Mouse (Mus musculus) forebrain, embryonic 11.5 days (tissue): ENCODE data around the gene Rnf8. TPM values are rescaled to one million over a fixed set of nuclear protein-coding genes. Genes with fewer than 3 reads are reported as not detected.

Experiments used
- ATAC-seq: fragments of 200-750 bp; cut with Nextera tagmentation; replicated peaks from 2 replicates; pipeline ENCODE4 v1.8.0; 2017; ENCODE audit warnings: moderate TSS enrichment; ENCODE audit not compliant: low FRiP score
- DNase-seq: peaks from one replicate; pipeline ENCODE4 v3.0.0-alpha.2; 2017; ENCODE audit warnings: low spot score
- H3K27ac ChIP-seq: fragments of 300-500 bp; sonication (generic); 2 replicates; pipeline ENCODE4 v1.5.1; 2014; ENCODE audit warnings: low read depth, low read length
- H3K27me3 ChIP-seq: fragments of 300-500 bp; sonication (generic); 2 replicates; pipeline ENCODE4 v1.6.1; 2014; ENCODE audit warnings: mild to moderate bottlenecking, low read length, mixed read lengths; ENCODE audit not compliant: control insufficient read depth, insufficient read depth
- H3K36me3 ChIP-seq: fragments of 300-500 bp; sonication (generic); 2 replicates; pipeline ENCODE4 v1.6.1; 2014; ENCODE audit warnings: mild to moderate bottlenecking, low read length, moderate library complexity, mixed read lengths; ENCODE audit not compliant: control insufficient read depth, insufficient read depth
- H3K4me1 ChIP-seq: fragments of 300-500 bp; sonication (generic); replicated peaks from 2 replicates; pipeline ENCODE4 v1.6.1; 2014; ENCODE audit warnings: low read length, mixed read lengths; ENCODE audit not compliant: control insufficient read depth, insufficient read depth
- H3K4me2 ChIP-seq: fragments of 300-500 bp; sonication (generic); 2 replicates; pipeline ENCODE4 v1.6.1; 2014; ENCODE audit warnings: low read depth, mild to moderate bottlenecking, low read length, moderate library complexity, mixed read lengths; ENCODE audit not compliant: severe bottlenecking
- H3K4me3 ChIP-seq: fragments of 300-500 bp; sonication (generic); 2 replicates; pipeline ENCODE4 v1.5.1; 2014; ENCODE audit warnings: low read depth, low read length
- H3K9ac ChIP-seq: fragments of 300-500 bp; sonication (generic); 2 replicates; pipeline ENCODE4 v1.6.1; 2014; ENCODE audit warnings: low read length
- H3K9me3 ChIP-seq: fragments of 300-500 bp; sonication (generic); 2 replicates; pipeline ENCODE4 v1.6.1; 2016; ENCODE audit warnings: low read length, mixed read lengths; ENCODE audit not compliant: control insufficient read depth
- WGBS: fragments of 180-500 bp; shearing (Covaris S2); extraction: QIAGEN DNeasy Blood & Tissue Kit; methylation state at CpG from one replicate; pipeline ENCODE4 v1.1.7; 2014; 5-methylcytosine and 5-hydroxymethylcytosine counted together
- microRNA-seq: library from miRNA; unstranded; fragments of <30 nt; microRNA quantifications from one replicate; pipeline ENCODE4, GENCODE M21; 2016; ENCODE audit not compliant: insufficient number of aligned reads
- polyA plus RNA-seq: library from polyadenylated mRNA; unstranded; fragments of >200 nt; fragmentation: Nextera tagmentation; extraction: Ambion mirVana; gene quantifications from 2 replicates; pipeline ENCODE4 v1.2.1, GENCODE M21; 2014

The Rnf8 gene
- polyA plus RNA-seq, 1 experiment from 2014 or later, result 112 TPM

DNA sequence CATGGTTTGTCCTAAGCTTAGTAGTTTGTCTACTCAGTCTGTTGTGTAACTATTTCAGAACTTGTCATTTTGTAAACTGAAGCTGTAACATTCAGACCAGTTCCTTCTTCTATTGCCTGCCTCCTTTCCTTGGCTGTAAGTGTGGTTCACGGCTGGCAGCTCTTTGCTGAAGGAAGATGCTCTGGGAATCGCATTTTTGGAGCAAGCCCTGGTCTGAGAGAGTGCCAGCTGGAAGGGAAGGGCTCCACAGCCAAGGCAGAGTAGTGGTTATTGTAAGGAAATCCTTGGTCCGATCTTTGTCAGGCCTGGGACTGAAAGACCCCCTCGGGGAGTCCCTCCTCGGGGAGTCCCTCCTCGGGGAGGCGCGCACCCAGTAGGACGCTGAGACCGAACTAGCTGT lies 74.0 kb downstream of the Rnf8 start:
- Histone ChIP-seq H3K9ac (no peak overlapping the region), H3K4me1 (no peaks in the 10 kb centered on the region), H3K4me3 (no peak overlapping the region), H3K27ac (no peak overlapping the region), H3K9me3 (no peaks in the 10 kb centered on the region), H3K36me3 (peaks cover 8% of the 10 kb centered on the region), H3K27me3 (no peaks in the 10 kb centered on the region), H3K4me2 (no peak overlapping the region)
- DNase-seq, result no peak
- ATAC-seq, result no peak
- WGBS, result 95% methylated on average over 10 of the region's 10 CpGs

DNA sequence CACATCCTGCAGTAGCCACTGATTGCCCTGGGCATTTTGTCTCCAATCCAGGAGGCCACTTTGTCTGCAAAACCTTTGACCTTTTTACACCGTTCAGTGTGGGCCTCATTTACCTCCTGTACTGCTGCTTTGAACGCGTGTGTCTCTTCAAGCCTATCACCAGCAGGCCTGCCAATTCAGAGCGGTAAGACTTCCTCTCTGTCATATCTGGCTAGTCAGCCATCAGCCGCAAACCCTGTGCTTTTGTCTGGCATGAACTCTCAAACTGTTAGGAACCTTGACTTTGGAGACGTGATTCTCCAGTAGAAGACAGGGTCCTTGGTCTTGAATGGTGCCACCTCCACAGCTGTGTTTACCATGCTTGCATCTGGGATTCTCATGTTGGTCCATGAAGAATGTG lies 75.7 kb downstream of the Rnf8 start:
- Histone ChIP-seq H3K4me2 (no peak overlapping the region), H3K9ac (no peak overlapping the region), H3K4me1 (no peaks in the 10 kb centered on the region), H3K27ac (no peak overlapping the region), H3K36me3 (peaks cover 12% of the 10 kb centered on the region), H3K27me3 (no peaks in the 10 kb centered on the region), H3K9me3 (no peaks in the 10 kb centered on the region), H3K4me3 (no peak overlapping the region)
- ATAC-seq (no peak), DNase-seq (no peak)
- WGBS, result 83% methylated on average over 6 of the region's 6 CpGs

DNA sequence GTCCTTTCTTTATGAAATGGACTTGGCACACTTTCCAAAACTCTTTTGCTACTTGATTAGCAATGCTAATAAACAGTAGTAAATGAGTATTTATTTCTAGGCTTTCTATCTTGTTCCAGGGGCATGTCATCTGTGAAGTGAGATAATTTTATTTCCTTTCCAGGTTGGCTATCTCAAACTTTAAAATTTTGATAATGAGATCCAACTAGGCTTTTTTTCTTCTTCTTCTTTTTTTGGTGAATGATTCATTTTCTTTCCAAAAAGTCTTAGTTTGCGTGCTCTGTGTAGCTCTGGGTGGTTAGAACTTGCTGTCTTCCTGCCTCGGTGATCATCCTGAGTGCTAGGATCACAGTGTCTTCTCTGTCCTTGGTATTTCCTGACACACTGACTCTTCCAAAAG lies 78.2 kb downstream of the Rnf8 start:
- H3K9me3 ChIP-seq, result no peaks in the 10 kb centered on the region
- H3K27ac ChIP-seq, result no peak overlapping the region
- DNase-seq, result no peak
- H3K4me3 ChIP-seq, result no peak overlapping the region
- WGBS, result 89% methylated on average over 2 of the region's 2 CpGs
- ATAC-seq, result no peak
- no peaks in the 10 kb centered on the region for H3K4me1 ChIP-seq
- H3K27me3 ChIP-seq, result no peaks in the 10 kb centered on the region
- no peak overlapping the region for H3K4me2 ChIP-seq
- H3K36me3 ChIP-seq, result peaks cover 12% of the 10 kb centered on the region
- H3K9ac ChIP-seq, result no peak overlapping the region

DNA sequence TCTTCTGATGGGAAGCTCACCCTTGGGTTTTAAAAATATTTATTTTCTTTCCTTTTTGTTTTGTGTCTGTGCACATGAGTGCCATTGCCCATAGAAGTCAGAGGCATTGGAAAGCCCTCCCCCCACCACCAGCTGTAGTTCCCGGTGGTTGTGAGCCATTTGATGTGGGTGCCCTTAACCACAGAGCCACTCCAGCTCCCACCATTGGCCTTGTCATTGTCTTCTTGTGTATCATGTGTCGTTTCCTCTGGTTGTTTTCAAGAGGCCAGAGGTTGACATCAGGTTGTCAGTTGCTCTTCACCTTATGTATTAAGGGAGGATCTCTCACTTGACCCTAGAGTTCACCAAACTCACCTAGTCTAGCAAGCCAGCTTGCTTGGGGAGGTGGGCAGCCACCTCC lies 79.0 kb downstream of the Rnf8 start:
- Histone ChIP-seq H3K4me1 (no peaks in the 10 kb centered on the region), H3K27me3 (no peaks in the 10 kb centered on the region), H3K27ac (no peak overlapping the region), H3K4me3 (no peak overlapping the region), H3K9ac (no peak overlapping the region), H3K36me3 (peaks cover 9% of the 10 kb centered on the region; the same call in 1 of the 2 replicates), H3K9me3 (no peaks in the 10 kb centered on the region), H3K4me2 (no peak overlapping the region)
- ATAC-seq (no peak), DNase-seq (no peak)
- 76% methylated on average over 2 of the region's 2 CpGs for WGBS

DNA sequence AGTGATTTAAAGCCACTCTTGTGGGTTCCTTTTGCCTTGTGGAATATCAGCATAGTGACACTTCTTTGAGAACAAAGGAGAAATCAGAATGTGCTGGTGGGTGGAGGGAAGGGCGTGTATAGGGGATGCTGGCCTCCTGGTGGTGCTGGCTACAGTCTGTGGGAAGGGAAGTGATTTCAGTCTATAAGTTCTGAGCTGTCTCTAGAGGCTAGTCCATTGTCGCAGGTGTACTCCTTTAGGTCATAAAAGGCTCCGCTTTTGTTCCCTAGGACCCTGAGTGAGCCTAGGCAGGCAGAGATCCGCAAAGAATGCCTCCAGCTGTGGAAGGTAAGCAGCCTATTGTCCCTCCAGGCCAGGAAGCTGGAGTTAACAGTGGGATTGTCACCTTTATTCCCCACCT lies 79.9 kb downstream of the Rnf8 start:
- no peak overlapping the region for H3K4me2 ChIP-seq
- WGBS, result 81% methylated on average over 4 of the region's 4 CpGs
- no peak overlapping the region for H3K9ac ChIP-seq
- DNase-seq (no peak), ATAC-seq (no peak)
- H3K4me3 ChIP-seq, result no peak overlapping the region
- peaks cover 7% of the 10 kb centered on the region; the same call in 1 of the 2 replicates for H3K36me3 ChIP-seq
- H3K27me3 ChIP-seq, result no peaks in the 10 kb centered on the region
- H3K9me3 ChIP-seq, result no peaks in the 10 kb centered on the region
- H3K27ac ChIP-seq, result no peak overlapping the region
- H3K4me1 ChIP-seq, result no peaks in the 10 kb centered on the region

Small RNA genes within 50 kb of the gene (microRNA-seq; reads per million reads assigned to microRNA genes)
- not detected for gene Mir7667

Other genes starting within 250 kb of the Rnf8 start
- gene Pim1, start 124.0 kb upstream of the Rnf8 start, polyA plus RNA-seq, result 21.1 and 22.5 TPM in 2 replicates
- not detected in 2 replicates for gene Gm17657, start 65.2 kb upstream of the Rnf8 start, polyA plus RNA-seq
- 20.9 and 21.9 TPM in 2 replicates for gene Tbc1d22b, start 65.0 kb upstream of the Rnf8 start, polyA plus RNA-seq
- gene Tmem217, start 62.4 kb upstream of the Rnf8 start, polyA plus RNA-seq, result 0.55 and 0.71 TPM in 2 replicates
- gene Gm28043, start 86 bp downstream of the Rnf8 start, polyA plus RNA-seq, result 3.5 and 5.0 TPM in 2 replicates
- gene Cmtr1, start 45.8 kb downstream of the Rnf8 start, polyA plus RNA-seq, result 144 and 150 TPM in 2 replicates
- 13.7 and 17.0 TPM in 2 replicates for gene Ccdc167, start 102.3 kb downstream of the Rnf8 start, polyA plus RNA-seq